Mouse (Mus musculus) ES-E14 (cell line): ENCODE data around the gene Tmem189.

Source experiments
- MAFK ChIP-seq: IDR thresholded peaks from 2 replicates; pipeline ENCODE4 v1.6.1; 2014; ENCODE audit warnings: mild to moderate bottlenecking, low read depth, low read length, inconsistent platforms; ENCODE audit not compliant: insufficient read depth
- ZNF384 ChIP-seq: IDR thresholded peaks from 2 replicates; pipeline ENCODE4 v1.6.1; 2012; ENCODE audit warnings: low read depth, low read length, inconsistent platforms

- TF ChIP-seq ZNF384 (no peak), MAFK (no peak)
These were observed 68.2 kb downstream of the Tmem189 start for GRCm38 (mm10) chr2:167621255-167622087.
